Mouse (Mus musculus) left cerebral cortex, adult 18-20 months (tissue): ENCODE data around the gene Hoxb1. TPM values are rescaled to one million over a fixed set of nuclear protein-coding genes. Genes with fewer than 3 reads are reported as not detected.

Experiments
- DNase-seq, 2 experiments: peaks; one replicate each; pipeline ENCODE4 v3.0.0; 2021 to 2022; ENCODE audit warnings: low spot score in 2 of 2, mixed read lengths in 1 of 2
- total RNA-seq, 2 experiments: library from RNA; stranded (reverse); gene quantifications; 2 replicates each; pipeline ENCODE4 v1.2.3; 2021

Gene Hoxb1
- total RNA-seq, 2 experiments from 2014 or later = not detected

- DNase-seq = no peak
Observed at GRCm38 (mm10) chr11:96333241-96334001, 32.1 kb upstream of the Hoxb1 start.

- no peak for DNase-seq
Observed at GRCm38 (mm10) chr11:96334002-96334364, 31.6 kb upstream of the Hoxb1 start.

GRCm38 (mm10) chr11:96334998-96335397 is 30.6 kb upstream of the Hoxb1 start:
- DNase-seq = no peak

GRCm38 (mm10) chr11:96336597-96336996 is 29.0 kb upstream of the Hoxb1 start:
- DNase-seq = no peak

GRCm38 (mm10) chr11:96337026-96337425 is 28.5 kb upstream of the Hoxb1 start:
- DNase-seq = no peak

GRCm38 (mm10) chr11:96338957-96339855 is 26.3 kb upstream of the Hoxb1 start:
- DNase-seq = no peak

GRCm38 (mm10) chr11:96340698-96341365 is 24.7 kb upstream of the Hoxb1 start:
- DNase-seq = no peak

GRCm38 (mm10) chr11:96341701-96342575 is 23.6 kb upstream of the Hoxb1 start:
- no peak for DNase-seq

GRCm38 (mm10) chr11:96342576-96342930 is 23.0 kb upstream of the Hoxb1 start:
- DNase-seq = no peak

- no peak for DNase-seq
Observed at GRCm38 (mm10) chr11:96343206-96343745, 22.3 kb upstream of the Hoxb1 start.

GRCm38 (mm10) chr11:96344061-96344877 is 21.3 kb upstream of the Hoxb1 start:
- no peak for DNase-seq

- DNase-seq = no peak
Observed at GRCm38 (mm10) chr11:96344878-96345159, 20.7 kb upstream of the Hoxb1 start.

GRCm38 (mm10) chr11:96345220-96345892 is 20.2 kb upstream of the Hoxb1 start:
- DNase-seq = no peak

GRCm38 (mm10) chr11:96345893-96346806 is 19.4 kb upstream of the Hoxb1 start:
- DNase-seq = no peak

GRCm38 (mm10) chr11:96346916-96347520 is 18.5 kb upstream of the Hoxb1 start:
- no peak for DNase-seq

- DNase-seq = no peak
Observed at GRCm38 (mm10) chr11:96347717-96348116, 17.8 kb upstream of the Hoxb1 start.

- DNase-seq = no peak
Observed at GRCm38 (mm10) chr11:96348141-96348928, 17.2 kb upstream of the Hoxb1 start.
